Mouse (Mus musculus) E14TG2a.4 (cell line): ENCODE data around the gene Ttc38.

Experiments
- CTCF ChIP-seq: conservative IDR thresholded peaks from 2 replicates; pipeline ENCODE4 v1.5.1; 2014; ENCODE audit warnings: low read length
- POU5F1 ChIP-seq: IDR thresholded peaks from 2 replicates; pipeline ENCODE4 v1.6.1; 2014; ENCODE audit warnings: low read length, borderline replicate concordance

- TF ChIP-seq CTCF (no peak), POU5F1 (no peak)
Measured at GRCm38 (mm10) chr15:85891971-85892370, 59.9 kb downstream of the Ttc38 start.
